Mouse (Mus musculus) lung, postnatal 10 days (tissue): ENCODE results near the gene Prr29.
"Not testable (repeated sequence)": the region's sequence is repeated elsewhere in the genome, so short reads cannot be mapped to it uniquely, and the experiment has no call there.

ENCODE experiments used
- DNase-seq: peaks from one replicate; pipeline ENCODE4 v3.0.0; 2021

Prr29 gene

DNA sequence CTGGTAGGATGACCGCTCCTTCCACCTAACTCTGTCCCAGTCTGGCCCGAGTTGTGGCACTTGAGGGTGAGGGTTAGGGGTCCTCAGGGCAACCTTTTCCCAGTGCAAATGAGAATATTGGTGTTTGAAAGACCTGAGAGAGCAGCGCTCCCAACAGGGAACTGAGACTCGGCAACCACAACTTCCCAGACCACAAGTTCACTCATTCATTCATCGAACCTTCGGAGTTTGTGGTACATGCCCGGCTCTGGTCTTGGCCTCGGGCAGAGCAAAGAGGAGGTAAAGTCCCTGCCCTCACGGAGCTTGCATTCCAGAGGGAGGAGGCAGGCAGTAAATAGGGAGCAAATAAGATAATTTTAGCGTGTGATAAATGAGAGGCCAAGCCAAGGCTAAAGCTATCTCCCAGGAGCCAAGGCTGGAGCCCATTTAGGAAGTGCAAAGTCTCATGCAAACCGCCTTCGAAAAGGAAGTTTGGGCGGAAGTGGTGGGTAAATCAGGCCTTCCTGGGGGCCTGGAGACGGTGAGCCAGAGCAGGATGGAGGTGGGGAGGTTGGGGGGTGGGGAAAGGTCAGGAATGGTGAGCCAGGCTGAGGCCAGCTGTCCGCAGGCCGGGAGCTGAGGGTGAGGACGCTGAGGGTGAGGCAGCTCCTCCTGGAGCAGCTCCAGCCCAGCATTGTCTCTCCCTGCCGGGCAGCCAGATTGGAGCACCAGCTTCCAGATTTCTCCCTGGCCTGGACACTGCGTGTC is 9.7 kb upstream of the Prr29 start:
- DNase-seq = peak; percentile 53

- no peak for DNase-seq
These were observed 5.9 kb upstream of the Prr29 start for GRCm38 (mm10) chr11:106359350-106359749.

GRCm38 (mm10) chr11:106364712-106365111 is 560 bp upstream of the Prr29 start:
- DNase-seq = peak; percentile 80

GRCm38 (mm10) chr11:106366316-106366715 is 1.0 kb downstream of the Prr29 start:
- DNase-seq = peak; percentile 93

- no peak for DNase-seq
These were observed 8.7 kb downstream of the Prr29 start for GRCm38 (mm10) chr11:106373998-106374397.

DNA sequence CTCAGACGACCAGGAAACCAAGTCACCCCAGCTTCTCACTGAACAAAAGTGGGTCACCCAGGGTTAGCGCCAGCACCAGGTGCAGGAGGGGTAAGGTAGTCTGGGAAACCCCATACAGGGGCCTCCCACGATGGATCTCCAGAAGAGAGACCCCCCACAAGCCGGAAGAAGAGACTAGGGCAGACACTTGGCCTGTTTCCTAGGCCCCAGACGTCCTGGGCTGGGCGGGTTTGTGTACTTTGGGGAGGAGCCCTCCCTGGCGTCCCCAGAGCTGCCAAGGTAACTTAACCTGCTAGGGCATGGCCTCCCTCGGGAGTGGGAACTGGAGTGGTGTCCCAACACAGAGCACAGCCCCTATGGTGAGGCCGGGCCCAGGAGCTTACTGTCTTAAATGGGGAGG is 9.3 kb downstream of the Prr29 start:
- DNase-seq = peak; percentile 52

DNA sequence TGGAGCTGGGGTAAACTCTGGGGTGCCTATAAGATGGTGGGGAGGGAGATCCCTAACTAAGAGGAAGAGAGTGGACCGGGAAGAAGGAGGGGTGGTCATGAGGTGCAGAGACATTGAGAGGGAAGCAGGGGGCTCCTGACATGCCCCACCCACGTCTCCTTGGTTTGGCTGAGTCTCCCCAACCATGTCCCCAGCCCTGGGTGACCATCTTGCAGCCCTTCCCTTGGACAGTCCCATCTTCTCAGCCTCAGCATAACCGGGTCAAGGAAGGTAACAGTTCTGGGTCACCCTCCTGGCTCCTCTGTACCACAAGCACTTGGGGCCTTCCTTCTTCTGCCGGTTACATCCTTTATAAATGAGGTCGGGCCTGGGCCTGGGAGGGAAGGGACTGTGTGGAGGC is 9.7 kb downstream of the Prr29 start:
- DNase-seq = no peak

DNA sequence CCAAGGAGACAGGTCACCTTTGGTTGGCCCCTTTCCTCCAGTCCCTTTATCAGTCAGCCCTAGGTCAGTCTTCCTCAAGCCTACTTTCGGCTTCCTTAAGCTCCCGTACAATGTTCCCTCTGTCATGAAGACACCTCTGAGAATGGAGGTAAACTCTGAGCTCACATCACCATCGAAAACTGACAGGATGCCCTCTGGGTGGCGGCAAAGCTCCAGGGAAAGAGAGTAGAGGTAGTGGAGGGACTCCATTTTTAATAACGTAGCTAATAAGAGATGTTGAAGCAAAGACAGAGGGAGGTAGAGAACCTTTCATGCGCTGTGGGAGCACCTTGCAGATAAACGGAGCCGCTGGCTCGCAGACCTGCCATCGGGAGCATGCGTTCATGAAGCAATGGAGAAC is 15.7 kb downstream of the Prr29 start:
- DNase-seq = no peak

- DNase-seq = peak; percentile 69
These were observed 16.6 kb downstream of the Prr29 start for GRCm38 (mm10) chr11:106381883-106382282.

GRCm38 (mm10) chr11:106382424-106382823 is 17.2 kb downstream of the Prr29 start:
- peak; percentile 66 for DNase-seq

- no peak for DNase-seq
These were observed 17.9 kb downstream of the Prr29 start for GRCm38 (mm10) chr11:106383051-106383790.

GRCm38 (mm10) chr11:106386409-106386808 is 21.1 kb downstream of the Prr29 start:
- no peak for DNase-seq

- no peak for DNase-seq
These were observed 21.7 kb downstream of the Prr29 start for GRCm38 (mm10) chr11:106387020-106387419.

DNA sequence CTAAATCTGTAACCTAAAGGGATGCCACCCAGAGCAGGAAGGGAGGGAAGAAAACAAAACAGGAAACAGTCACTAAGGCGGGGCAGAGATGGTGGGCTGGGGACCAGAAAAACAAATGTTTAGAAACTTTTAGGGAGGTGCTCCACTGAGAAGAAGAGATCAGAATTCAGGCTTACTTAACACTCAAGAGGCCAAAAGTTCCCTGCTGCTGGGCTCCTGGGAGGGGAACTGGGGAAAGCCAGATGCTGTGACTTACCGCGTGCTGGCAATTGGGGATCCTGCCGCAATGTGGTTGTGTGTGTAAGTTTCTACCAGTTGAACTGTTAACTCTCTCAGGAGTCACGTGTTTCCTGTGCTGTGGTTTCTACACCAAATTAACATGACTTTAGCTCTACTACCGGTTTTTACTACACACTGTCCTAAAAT is 22.5 kb downstream of the Prr29 start, which contains the start of gene Icam2:
Gene Icam2, minus strand, starts transcription at position 285 of the 426 bp plus-strand sequence.
- peak; percentile 57 for DNase-seq

DNA sequence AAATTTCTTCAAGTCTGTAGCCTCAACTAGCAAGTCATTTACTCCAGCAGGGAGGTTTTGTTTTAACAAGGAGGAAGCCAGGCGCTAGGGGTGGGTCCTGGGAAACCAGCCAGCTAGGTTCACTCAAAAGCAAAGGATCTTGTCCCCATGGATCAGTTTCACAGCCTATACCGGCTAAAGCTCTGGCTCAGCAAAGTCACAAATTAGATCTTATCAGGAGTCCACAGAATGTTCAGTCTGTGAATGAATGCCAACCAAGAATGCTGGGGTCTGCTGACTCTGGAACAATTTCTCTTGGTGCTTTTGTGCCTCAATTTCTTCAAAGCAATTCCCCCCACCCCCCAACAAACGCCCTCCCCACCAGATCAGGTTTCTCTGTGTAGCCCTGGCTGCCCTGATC is 24.3 kb downstream of the Prr29 start:
- peak; percentile 68 for DNase-seq

DNA sequence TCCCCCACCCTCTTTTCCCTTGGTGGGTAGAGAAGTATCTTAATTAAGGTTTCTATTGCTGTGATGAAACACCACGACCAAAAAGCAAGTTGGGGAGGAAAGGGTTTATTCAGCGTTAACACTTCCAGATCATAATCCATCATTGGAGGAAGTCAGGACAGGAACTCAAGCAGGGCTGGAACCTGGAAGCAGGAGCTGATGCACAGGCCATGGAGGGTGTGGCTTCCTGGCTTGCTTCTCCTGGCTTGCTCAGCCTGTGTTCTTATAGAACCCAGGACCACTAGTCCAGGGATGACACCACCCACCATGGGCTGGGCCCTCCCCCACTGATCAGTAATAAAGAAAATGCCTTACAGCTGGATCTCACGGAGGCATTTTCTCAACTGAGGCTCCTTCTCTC is 25.5 kb downstream of the Prr29 start:
- DNase-seq = peak; percentile 66

GRCm38 (mm10) chr11:106391546-106392188 is 26.4 kb downstream of the Prr29 start:
- peak; percentile 85 for DNase-seq

DNA sequence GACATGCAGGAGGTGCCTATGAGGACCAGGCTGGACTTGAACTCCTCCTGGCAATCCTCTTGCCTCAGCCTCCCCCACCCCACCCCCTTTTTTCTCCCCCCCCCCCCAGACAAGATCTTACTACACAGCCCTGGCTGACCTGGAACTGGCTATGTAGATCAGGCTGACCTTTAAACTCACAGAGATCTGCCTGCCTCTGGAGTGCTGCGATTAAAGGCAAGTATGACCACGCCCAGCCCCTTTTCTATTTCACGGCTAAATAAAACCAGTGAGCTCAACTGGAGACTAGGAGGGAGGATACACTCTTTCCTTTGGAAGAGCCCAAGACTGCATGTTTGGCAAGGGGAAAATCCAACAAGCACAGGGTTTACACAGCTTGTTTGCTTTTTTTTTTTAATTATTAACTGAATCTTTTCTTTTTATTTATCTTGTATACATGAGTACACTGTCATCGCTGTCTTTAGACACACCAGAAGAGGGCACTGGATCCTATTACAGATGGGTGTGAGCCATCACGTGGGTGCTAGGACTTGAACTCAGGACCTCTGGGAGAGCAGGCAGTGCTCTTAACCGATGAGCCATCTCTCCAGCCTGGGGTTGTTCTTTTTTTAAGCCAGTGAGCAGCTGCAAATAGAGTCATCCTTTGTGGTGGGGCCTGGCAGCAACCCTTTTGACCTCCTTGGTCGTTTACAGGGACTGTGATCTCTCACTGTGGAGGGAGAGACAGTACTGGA is 27.5 kb downstream of the Prr29 start:
- no peak for DNase-seq

DNA sequence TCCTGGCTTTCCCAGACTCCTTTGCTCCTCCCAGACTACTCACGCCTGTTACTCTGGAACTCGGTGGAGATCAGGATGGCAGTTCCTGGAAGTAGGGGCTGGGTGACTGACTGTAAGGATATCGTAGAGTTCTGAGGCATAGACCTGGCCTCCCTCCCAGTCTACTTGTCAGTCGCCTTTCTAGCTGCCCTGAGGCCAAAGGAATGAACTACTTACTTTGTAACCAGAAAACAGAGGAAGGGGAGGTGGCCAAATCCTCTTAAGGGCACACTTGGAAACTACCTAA is 28.0 kb downstream of the Prr29 start:
- DNase-seq = no peak

DNA sequence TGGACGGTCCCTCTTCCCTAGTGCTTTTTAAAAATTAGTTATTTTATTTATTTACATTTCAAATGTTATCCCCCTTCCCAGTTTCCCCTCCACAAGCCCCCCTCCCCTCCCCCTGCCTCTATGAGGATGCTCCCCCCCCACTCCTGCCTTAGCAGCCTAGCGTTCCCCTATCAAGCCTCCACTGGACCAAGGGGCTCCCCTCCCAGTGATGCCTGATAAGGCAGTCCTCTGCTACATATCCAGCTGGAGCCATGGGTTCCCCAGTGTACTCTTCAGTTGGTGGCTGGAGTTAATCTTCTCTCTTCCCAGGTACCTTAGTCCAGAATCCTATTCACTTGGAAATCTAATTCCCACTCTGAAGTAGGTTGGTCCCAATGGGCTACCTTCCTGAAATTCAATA is 28.8 kb downstream of the Prr29 start:
- not testable (repeated sequence) for DNase-seq

DNA sequence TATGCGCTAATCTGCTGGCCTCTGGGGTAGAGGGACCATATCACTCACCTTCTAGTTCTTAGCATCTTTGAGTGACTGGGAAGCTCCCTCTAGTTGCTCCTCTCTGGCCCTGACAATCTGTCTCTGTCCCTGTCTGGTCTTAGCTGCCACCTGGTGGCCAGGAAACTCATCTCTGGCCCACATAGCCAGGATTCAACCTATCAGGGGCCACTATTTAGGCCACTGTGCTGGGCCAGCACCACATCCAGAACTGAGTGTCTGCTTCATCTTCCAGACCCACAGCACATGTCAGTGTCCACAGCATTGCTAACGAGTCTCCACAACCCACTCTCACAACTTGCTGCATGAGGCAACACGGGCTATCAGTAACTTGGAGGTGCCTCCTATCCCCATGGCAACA is 32.4 kb downstream of the Prr29 start:
- no peak for DNase-seq

- DNase-seq = no peak
These were observed 33.2 kb downstream of the Prr29 start for GRCm38 (mm10) chr11:106398481-106398880.

DNA sequence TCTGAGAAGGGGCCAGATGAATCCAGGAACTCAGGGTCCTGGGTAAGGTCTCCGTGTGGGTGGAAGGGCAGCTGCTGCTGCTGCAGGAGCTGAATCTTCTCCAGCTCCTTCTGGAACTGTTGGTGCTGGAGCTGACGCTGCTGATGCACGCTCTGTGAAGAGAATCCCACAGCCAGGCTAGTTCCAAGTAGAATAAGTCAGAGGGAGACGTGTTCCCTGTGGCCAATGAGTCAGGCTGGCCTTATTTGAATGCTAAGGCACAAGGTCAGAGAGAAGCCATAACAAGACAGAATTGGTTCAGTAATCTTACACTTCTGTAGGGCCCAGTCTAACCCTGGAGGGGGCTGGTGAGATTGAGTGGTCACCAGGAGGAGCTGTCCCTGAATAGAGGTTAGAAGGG is 44.7 kb downstream of the Prr29 start:
- no peak for DNase-seq
